Mouse (Mus musculus): ENCODE measurements at regions not wholly inside any gene's neighbourhood (a gene's known extent, or its start where the extent isn't known, plus 50 kb on each side); places are given as distances from the start of the nearest gene placed in this dataset.

- Histone ChIP-seq H3K27ac (ENCODE audit: insufficient read depth, low read depth) (no peak overlapping the region), H3K4me2 (ENCODE audit: insufficient read depth, low read depth, poor library complexity, severe bottlenecking) (no peak overlapping the region), H3K36me3 (replicated peaks in 1 of 2; ENCODE audit: control insufficient read depth in 1 of 2, insufficient read depth in 1 of 2, low read length in 1 of 2) (no peaks in the 10 kb centered on the region), H3K4me3 (replicated peaks in 1 of 3; ENCODE audit: low read depth in 2 of 3, low read length in 2 of 3, poor library complexity in 1 of 3) (no peak overlapping the region), H3K9me3 (replicated peaks; ENCODE audit: low read length) (peaks cover 14% of the 10 kb centered on the region), H3K79me2 (replicated peaks; ENCODE audit: control insufficient read depth, extremely low read depth, insufficient read depth, poor library complexity, severe bottlenecking) (no peaks in the 10 kb centered on the region), H3K27me3 (replicated peaks) (no peaks in the 10 kb centered on the region), H3K4me1 (ENCODE audit: control insufficient read depth in 1 of 2, insufficient read depth in 2 of 2) (peaks cover under 1 to 2% of the 10 kb centered on the region in 2 experiments; a peak in 2 of 4 replicates), H3K9ac (ENCODE audit: insufficient read depth, low read depth) (no peak overlapping the region)
- TF ChIP-seq NELFE (IDR thresholded peaks at IDR 0.05; ENCODE audit: low read depth, low read length): no peak
- no peak for TF ChIP-seq TCF12 (IDR thresholded peaks at IDR 0.05; ENCODE audit: low read depth, low read length)
- TF ChIP-seq SIN3A (IDR thresholded peaks at IDR 0.05; ENCODE audit: low read length): no peak
- no peak for TF ChIP-seq TBP (conservative IDR thresholded peaks at IDR 0.05; ENCODE audit: low read depth, low read length)
- TF ChIP-seq MAFK (IDR thresholded peaks at IDR 0.05; ENCODE audit: insufficient replicate concordance, low read length): no peak
- TF ChIP-seq POLR2AphosphoS2 (IDR thresholded peaks at IDR 0.05; ENCODE audit: low read depth, low read length): no peak
- TF ChIP-seq SMC3 (IDR thresholded peaks at IDR 0.05; ENCODE audit: low read depth, low read length): no peak
- TF ChIP-seq MYC (IDR thresholded peaks at IDR 0.05; ENCODE audit: low read depth, low read length): no peak
- TF ChIP-seq ELF1 (IDR thresholded peaks at IDR 0.05; ENCODE audit: low read depth, low read length): no peak
- in situ Hi-C loops (cut with MboI; ENCODE audit: low pct_ligation_motif_present, low pct_unique_long_range_greater_than_20kb, low sequenced_read_pairs) (no loop called here), dilution Hi-C loops (cut with MboI; ENCODE audit: extremely low pct_ligation_motif_present, extremely low pct_unique_long_range_greater_than_20kb, low sequenced_read_pairs) (no loop called here)
- DNase-seq (ENCODE audit: extremely low read depth): no peak
Measured at GRCm38 (mm10) chr8:26266384-26266783, 147.1 kb downstream of the Gm45692 start.

GRCm38 (mm10) chr8:26267569-26267968 lies 148.2 kb downstream of the Gm45692 start:
- dilution Hi-C loops (cut with MboI; ENCODE audit: extremely low pct_ligation_motif_present, extremely low pct_unique_long_range_greater_than_20kb, low sequenced_read_pairs): no loop called here

More at GRCm38 (mm10) chr8:26267569-26267968, 148.2 kb downstream of the Gm45692 start:
- Histone ChIP-seq H3K4me3 (replicated peaks in 1 of 3; ENCODE audit: low read depth in 2 of 3, low read length in 2 of 3, poor library complexity in 1 of 3) (no peak overlapping the region), H3K27ac (ENCODE audit: insufficient read depth, low read depth) (no peak overlapping the region), H3K9me3 (replicated peaks; ENCODE audit: low read length) (peaks cover 9% of the 10 kb centered on the region), H3K36me3 (replicated peaks in 1 of 2; ENCODE audit: control insufficient read depth in 1 of 2, insufficient read depth in 1 of 2, low read length in 1 of 2) (no peaks in the 10 kb centered on the region), H3K4me1 (ENCODE audit: control insufficient read depth in 1 of 2, insufficient read depth in 2 of 2) (no peaks in the 10 kb centered on the region; a peak in 1 of 4 replicates), H3K79me2 (replicated peaks; ENCODE audit: control insufficient read depth, extremely low read depth, insufficient read depth, poor library complexity, severe bottlenecking) (no peaks in the 10 kb centered on the region), H3K4me2 (ENCODE audit: insufficient read depth, low read depth, poor library complexity, severe bottlenecking) (no peak overlapping the region), H3K9ac (ENCODE audit: insufficient read depth, low read depth) (no peak overlapping the region), H3K27me3 (replicated peaks) (no peaks in the 10 kb centered on the region)
- DNase-seq (ENCODE audit: extremely low read depth): no peak
- in situ Hi-C loops (cut with MboI; ENCODE audit: low pct_ligation_motif_present, low pct_unique_long_range_greater_than_20kb, low sequenced_read_pairs): no loop called here
- TF ChIP-seq NELFE (IDR thresholded peaks at IDR 0.05; ENCODE audit: low read depth, low read length) (no peak), SMC3 (IDR thresholded peaks at IDR 0.05; ENCODE audit: low read depth, low read length) (no peak), MAFK (IDR thresholded peaks at IDR 0.05; ENCODE audit: insufficient replicate concordance, low read length) (no peak), PAX5 (IDR thresholded peaks at IDR 0.05; ENCODE audit: low read length) (no peak), MXI1 (IDR thresholded peaks at IDR 0.05; ENCODE audit: low read depth, low read length) (no peak), ZNF384 (IDR thresholded peaks at IDR 0.05; ENCODE audit: low read depth, low read length) (no peak), POLR2A (IDR thresholded peaks at IDR 0.05; ENCODE audit: low read depth, low read length) (no peak), JUND (conservative IDR thresholded peaks at IDR 0.05; ENCODE audit: low read depth, low read length) (no peak), USF2 (conservative IDR thresholded peaks at IDR 0.05; ENCODE audit: low read depth, low read length) (no peak), EP300 (IDR thresholded peaks at IDR 0.05; ENCODE audit: low read length) (no peak), KAT2A (IDR thresholded peaks at IDR 0.05; ENCODE audit: insufficient replicate concordance, low read length) (no peak), CHD2 (IDR thresholded peaks at IDR 0.05; ENCODE audit: low read length) (no peak), ZC3H11A (IDR thresholded peaks at IDR 0.05; ENCODE audit: low read depth, low read length) (no peak), IRF4 (IDR thresholded peaks at IDR 0.05; ENCODE audit: low read depth, low read length) (no peak), MYC (IDR thresholded peaks at IDR 0.05; ENCODE audit: low read depth, low read length) (no peak), ETS1 (conservative IDR thresholded peaks at IDR 0.05; ENCODE audit: low read depth, low read length) (no peak)
